Mouse (Mus musculus) embryo, embryonic 11 days (tissue): ENCODE measurements around the gene Nipa1.
"Not testable (repeated sequence)": the region's sequence is repeated elsewhere in the genome, so short reads cannot be mapped to it uniquely, and the experiment has no call there.

Experiments
- DNase-seq: peaks from one replicate; pipeline ENCODE4 v3.0.0-alpha.2; 2015

Nipa1 gene

GRCm38 (mm10) chr7:56019930-56020253 lies at the start of gene Nipa1:
Gene Nipa1 (minus strand): TSS chr7:56019954.
- DNase-seq = no peak

GRCm38 (mm10) chr7:56066634-56067033 lies 46.9 kb upstream of the Nipa1 start:
- DNase-seq = no peak

GRCm38 (mm10) chr7:56066136-56066535 lies 46.4 kb upstream of the Nipa1 start:
- DNase-seq = no peak

- DNase-seq = no peak
These were observed 45.1 kb upstream of the Nipa1 start for GRCm38 (mm10) chr7:56064876-56065275.

GRCm38 (mm10) chr7:56055338-56055737 lies 35.6 kb upstream of the Nipa1 start:
- no peak for DNase-seq

GRCm38 (mm10) chr7:56052996-56053395 lies 33.2 kb upstream of the Nipa1 start:
- DNase-seq = no peak

- DNase-seq = peak; percentile 63
These were observed 30.7 kb upstream of the Nipa1 start for GRCm38 (mm10) chr7:56050487-56050911.

GRCm38 (mm10) chr7:56049831-56050321 lies 30.1 kb upstream of the Nipa1 start, which contains the start of gene Herc2:
Gene Herc2 (plus strand): TSS chr7:56050196.
- peak; percentile 99 for DNase-seq

- no peak for DNase-seq
These were observed 27.4 kb upstream of the Nipa1 start for GRCm38 (mm10) chr7:56047178-56047577.

GRCm38 (mm10) chr7:56044267-56044629 lies 24.5 kb upstream of the Nipa1 start:
- DNase-seq = no peak

- DNase-seq = no peak
These were observed 24.0 kb upstream of the Nipa1 start for GRCm38 (mm10) chr7:56043577-56044266.

- peak; percentile 75 for DNase-seq
These were observed 22.6 kb upstream of the Nipa1 start for GRCm38 (mm10) chr7:56042353-56042752.

GRCm38 (mm10) chr7:56023586-56023985 lies 3.8 kb upstream of the Nipa1 start:
- DNase-seq = no peak

- peak; percentile 93 for DNase-seq
These were observed 503 bp downstream of the Nipa1 start for GRCm38 (mm10) chr7:56018972-56019929.

- DNase-seq = no peak
These were observed 1.2 kb downstream of the Nipa1 start for GRCm38 (mm10) chr7:56018446-56018971.

GRCm38 (mm10) chr7:56017761-56018160 lies 2.0 kb downstream of the Nipa1 start:
- no peak for DNase-seq

GRCm38 (mm10) chr7:56015837-56016236 lies 3.9 kb downstream of the Nipa1 start:
- no peak for DNase-seq

- DNase-seq = no peak
These were observed 4.6 kb downstream of the Nipa1 start for GRCm38 (mm10) chr7:56015172-56015571.

- not testable (repeated sequence) for DNase-seq
These were observed 5.6 kb downstream of the Nipa1 start for GRCm38 (mm10) chr7:56014002-56014702.

- DNase-seq = no peak
These were observed 6.3 kb downstream of the Nipa1 start for GRCm38 (mm10) chr7:56013261-56014001.

GRCm38 (mm10) chr7:56011018-56011333 lies 8.8 kb downstream of the Nipa1 start:
- DNase-seq = no peak

- DNase-seq = no peak
These were observed 9.3 kb downstream of the Nipa1 start for GRCm38 (mm10) chr7:56010318-56011017.
